Mouse (Mus musculus) cerebellum, adult 8-10 months (tissue): Measurements from ENCODE around the gene Fam209.
A peak's percentile ranks its signal among the peaks of the same experiment; 100 is the strongest.

Experiments used
- DNase-seq: peaks from one replicate; pipeline ENCODE4 v3.0.0; 2022

The Fam209 gene

DNA sequence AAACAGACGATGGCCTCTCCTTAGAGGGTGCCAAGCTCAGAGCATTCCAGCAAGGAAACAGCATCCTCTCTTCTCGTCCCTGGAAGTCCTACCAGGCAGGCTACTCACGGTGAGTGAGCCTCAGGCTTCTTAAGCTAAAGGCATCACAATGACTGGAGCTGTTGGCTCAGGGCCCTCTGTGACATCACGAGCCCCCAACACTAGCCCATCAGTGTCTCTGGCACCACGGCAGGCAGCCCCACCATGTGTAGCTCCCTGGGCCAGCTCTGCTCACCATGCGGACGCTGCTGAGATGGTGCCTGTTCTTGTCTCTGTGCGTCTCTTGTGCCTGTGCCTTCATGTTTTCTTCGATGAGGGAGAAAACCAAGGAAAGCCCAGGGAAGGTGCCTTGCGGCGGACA is at the start of gene Fam209:
TSS of gene Fam209 (plus strand) at position 203 of the 400 bp plus-strand sequence.
- DNase-seq = no peak

DNA sequence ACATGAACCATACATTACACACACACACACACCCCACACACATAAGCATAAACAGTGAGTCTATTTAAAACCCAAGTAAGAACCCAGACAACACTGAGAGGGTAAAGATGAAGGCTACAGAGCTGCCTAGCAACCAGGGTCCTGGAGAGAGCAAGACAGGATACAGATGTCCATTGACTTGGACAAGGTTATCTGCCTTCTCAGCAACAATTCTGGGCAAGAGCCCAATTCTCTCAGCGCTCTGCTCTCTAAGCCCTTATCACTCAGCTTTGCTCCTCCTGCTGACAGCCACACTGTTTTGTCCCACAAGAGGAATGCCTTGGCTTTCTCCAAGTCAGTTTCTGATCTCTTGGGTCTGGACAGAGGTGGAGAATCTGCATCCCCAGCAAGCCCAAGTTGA is 41.7 kb upstream of the Fam209 start:
- DNase-seq = no peak

DNA sequence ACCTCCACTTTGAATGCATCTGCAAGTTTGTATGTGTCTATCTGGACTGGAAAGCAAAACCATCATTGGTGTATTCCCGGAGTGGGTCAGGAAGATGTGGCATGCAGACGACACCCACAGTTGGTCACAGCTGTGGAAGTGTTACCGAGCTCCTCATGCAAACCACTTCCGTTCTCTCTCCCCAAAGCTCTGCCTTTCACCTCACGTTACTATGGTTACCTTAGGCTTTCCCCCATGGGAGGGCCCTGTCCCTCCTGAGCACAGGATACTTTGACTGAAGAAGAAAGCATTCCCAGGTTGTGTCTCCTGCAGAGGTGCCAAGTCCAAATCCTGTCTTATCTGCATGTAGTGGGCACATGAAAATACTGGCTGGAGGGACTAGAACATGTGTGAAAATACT is 38.6 kb upstream of the Fam209 start:
- DNase-seq = no peak

DNA sequence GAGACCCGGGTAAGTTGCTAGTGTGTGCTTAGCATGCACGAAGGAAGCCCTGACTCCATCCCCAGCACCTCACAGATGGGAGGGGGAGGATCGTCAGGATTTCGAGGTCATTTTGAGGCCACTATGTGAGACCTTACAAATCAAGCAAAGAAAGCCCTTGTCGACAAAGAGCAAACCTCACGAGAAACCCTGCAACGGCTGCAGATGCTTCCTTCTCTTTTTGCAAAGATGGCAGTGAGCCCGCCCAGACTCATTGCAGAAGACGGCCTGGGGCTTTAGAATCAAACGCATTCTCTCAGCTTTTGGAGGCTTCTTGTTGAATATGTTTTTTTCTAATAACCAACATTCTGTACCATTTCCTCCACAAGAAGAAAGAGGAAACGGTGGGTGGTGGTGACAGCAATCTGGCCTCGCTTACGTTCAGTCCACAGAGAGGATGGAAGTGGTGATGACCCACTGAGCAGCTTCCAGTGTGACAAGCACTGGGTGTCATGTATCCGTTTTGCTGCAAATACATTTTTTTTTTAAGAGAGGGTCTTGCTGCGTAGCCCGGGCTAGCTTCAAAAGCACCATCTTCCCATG is 34.9 kb upstream of the Fam209 start:
- DNase-seq = no peak

DNA sequence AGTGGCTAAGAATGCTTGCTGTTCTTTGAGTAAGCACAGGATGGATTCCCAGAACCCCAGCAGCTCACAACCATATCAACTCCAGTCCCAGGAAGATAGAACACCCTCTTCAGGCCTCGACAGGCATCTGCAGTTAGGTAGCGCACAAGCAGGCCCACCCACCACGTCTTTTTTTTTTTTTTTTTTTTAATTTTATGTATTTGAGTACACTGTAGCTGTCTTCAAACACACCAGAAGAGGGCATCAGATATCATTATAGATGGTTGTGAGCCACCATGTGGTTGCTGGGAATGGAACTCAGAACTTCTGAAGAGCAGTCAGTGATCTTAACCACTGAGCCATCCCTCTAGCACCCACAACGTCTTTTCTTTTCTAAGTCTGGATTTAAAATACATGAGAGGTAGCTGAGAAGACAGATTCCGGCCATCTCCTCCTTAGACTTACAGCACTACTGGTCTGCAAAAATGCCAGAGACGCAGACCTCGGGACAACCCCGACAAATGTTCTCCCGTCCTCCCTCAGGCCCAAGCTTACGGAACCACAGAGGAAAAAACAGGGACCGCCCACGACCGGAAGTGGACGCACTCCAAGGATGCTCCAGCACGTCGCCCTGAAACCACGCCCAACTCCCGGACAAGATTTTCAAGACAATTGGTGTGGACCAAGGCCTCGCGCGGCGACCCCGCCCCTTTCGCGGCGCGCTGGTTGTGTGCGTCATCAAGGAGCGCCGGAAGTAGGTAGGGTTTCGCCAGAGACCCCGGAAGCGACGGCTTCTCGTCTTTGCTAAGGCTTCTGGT is 32.3 kb upstream of the Fam209 start, which contains the start of gene Rtf2:
TSS of gene Rtf2 (plus strand) at position 714 of the 797 bp plus-strand sequence.
- DNase-seq = peak; percentile 99

DNA sequence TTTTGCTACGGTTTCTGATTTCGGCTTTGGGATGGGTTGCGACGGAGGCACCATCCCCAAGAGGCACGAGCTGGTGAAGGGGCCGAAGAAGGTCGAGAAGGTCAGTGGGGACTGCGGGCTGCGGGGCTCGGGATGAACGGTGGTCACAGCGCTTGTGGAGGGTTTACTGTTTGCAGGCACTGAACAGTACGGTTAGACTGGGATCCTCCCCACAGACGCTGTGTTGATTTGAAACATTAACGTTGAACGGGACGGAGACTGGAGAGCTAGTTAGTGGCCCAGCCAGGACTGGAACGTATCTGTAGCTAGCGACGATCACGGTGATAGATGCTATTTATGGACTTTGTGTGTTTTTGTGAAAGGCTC is 31.7 kb upstream of the Fam209 start:
- no peak for DNase-seq

DNA sequence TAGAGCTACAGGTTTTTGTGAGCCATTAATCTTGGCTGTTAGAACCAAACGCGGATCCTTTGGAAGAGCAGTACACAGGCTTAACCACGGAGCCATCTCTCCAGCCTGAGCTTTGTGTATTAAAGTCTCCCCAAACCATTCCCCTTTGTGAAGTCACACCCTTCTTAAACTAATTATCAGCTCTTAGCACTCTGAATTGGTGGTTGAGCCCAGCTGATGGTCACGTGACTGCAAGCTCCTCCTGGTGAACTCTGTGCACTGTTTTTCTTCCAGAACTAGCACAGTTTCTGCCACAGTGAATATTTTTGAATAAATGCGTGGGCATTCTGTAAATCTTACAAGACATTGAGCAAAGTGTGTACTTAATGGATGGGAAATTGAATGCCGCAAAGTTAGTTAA is 31.1 kb upstream of the Fam209 start:
- DNase-seq = no peak

DNA sequence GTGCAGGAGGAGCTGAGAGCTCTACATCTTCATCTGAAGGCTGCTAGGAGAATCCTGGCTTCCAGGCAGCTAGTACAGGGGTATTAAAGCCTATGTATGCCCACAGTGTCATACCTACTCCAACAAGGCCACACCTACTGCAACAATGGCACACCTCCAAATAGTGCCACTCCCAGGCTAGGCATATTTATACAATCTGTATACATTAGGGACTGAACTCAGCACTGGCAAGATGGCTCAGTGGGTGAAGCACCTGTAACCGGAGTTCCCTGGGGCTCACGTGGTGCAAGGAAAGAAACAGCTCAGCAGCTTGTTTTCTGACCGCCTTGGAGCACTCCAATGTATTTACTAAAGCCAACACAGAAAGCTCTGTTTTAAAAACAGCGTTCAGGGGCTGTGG is 26.7 kb upstream of the Fam209 start:
- DNase-seq = no peak

DNA sequence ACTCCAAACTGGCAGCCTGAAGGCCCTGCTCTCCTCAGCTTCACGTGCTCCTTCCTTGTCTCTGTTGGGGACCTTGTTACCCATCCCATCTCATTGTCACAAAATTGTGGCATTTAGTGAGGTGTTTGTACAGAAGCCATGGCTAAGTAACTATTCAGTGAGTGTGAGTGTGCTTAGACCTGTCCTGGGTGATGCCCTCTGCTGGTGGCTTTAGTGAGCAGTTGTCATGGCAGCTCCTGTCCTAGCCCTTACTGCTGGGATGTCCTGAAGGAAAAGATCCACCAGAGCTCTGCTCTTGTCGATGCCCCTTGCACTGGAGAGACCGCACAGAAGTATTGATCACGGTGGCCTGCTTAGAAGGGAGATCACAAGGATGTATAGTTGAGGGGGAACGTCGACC is 25.0 kb upstream of the Fam209 start:
- DNase-seq = no peak

DNA sequence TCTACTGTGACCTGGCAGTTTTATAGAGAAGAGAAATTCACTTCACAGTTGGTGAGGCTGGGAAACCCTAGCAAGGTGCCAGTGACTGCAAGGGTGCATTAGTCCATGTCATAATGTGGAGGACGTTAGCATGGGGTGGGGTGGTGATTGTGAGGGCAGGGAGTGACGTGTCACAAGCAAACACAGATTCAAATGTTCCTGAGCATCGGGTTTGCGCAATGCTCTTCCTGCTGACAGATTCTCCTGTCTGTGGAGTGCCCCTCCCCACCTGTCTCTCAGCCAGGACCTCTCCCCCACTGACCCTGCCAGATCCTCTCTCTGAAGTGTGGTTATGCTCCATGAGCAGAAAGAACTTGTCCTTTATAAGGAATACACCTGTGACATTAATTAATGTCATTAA is 24.0 kb upstream of the Fam209 start:
- DNase-seq = no peak

DNA sequence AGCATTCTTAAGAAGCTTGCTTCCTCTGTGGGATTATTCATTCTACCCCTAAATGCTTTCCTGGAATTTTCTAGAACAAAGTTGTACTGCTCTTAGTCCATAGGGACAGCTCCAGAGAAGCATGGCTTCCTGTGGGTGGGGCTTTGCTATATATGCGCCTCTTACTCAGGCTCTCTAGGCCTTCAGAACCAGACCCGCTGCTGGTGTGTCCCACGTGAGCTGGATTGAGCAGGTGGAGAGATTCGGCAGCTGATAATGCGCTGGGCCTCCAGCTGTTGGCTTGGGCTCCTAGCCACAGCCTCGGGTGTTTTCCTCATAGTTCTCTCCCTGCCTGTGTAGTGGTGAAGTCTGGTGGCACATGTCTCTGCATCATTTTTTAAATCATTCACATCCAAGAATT is 21.7 kb upstream of the Fam209 start:
- DNase-seq = no peak

DNA sequence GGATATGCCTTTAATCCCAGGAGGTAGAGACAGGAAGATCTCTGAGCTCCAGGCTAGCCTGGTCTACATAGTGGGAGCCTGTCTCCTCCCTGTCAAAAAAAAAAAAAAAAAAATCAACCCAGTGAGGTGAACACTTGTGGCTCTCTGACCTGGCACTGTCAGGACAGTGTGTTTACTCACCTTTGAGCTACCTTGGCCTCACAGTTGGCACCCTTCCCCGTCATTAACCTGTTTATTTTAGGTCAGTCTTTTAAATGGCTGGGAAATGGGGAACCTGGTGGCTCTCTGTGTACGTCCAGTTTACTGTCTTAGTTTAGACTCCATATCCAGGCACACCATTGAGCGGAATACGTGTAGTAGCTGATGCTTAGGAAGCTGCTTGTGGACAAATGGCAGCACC is 20.3 kb upstream of the Fam209 start:
- DNase-seq = no peak

DNA sequence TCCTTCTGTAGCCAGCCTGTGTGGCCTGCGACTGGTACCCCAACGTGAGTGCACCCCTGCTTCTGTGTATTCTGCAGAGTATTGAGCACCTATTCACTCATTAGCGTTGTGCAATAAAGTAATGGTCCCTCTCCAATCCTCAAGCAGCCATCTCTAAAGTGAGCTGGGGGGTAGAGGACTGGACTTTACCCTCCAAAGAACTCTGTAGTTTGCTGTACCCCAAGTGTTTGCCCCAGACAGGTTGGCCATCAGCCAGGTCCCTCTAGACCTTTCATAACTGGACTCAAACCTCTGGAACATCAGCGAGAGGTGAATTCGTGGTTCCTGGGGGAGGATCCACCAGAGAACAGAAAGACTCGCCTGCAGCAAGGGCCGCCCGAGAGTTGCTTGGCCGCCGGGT is 19.9 kb upstream of the Fam209 start:
- DNase-seq = no peak

DNA sequence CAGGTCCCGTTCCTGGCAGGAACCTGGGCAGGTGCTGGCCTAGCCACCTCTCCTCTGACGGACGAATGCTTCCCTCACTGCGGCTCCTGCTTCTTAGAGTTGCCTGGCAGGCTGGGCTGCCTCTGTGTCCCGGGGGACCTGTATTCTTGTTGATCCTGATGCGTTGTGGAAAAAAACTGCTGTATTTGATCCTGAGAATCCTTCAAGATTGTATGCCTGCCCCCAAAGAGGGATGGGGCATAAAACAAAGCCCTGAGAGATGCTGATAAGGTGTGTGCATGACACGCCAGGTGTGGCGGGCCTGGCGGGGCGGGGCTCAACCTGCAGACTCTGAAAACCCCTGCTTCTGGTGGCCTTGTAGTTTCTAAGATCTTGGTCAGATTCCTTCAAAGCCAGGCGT is 13.8 kb upstream of the Fam209 start, which contains the start of gene Gcnt7:
TSS of gene Gcnt7 (minus strand) at position 101 of the 400 bp plus-strand sequence.
- no peak for DNase-seq

DNA sequence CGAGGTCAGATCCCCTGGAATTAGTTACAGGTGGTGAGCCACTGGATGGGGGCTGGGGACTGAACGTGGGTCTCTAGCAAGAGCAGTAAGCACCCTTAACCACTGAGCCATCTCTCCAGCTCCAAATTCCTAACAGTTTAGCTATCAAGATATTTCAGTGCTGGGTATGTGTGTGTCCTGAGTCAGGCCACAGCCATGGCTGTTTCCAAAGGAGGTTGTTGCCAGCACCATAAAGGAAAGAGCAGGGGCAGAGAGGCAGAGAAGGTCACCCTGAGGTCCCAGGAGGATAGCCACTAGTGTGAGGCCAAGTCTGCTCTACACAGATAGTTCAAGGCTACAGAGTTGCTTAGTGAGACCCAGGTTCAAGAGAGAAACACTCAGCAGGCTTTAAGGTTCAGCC is 11.7 kb upstream of the Fam209 start:
- no peak for DNase-seq

DNA sequence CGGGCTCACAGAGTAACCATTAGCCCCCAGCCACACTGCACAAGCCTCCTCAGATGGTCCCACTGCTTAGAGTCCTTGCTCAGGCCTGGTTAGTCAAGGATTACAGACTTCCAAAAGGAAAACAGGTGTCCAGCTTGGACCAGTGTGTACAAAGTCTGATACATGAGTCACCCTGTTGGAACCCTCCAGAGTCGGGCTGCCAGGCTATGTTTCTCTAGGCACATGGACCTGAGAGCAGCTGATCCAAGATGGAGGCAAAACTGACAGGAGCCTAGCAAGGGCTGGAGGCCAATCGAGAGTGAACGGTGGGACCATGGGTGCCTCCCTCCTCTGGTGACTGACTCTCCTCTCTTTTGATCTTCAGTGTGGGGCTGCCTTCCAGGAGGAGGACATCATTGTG is 9.5 kb upstream of the Fam209 start:
- DNase-seq = no peak

DNA sequence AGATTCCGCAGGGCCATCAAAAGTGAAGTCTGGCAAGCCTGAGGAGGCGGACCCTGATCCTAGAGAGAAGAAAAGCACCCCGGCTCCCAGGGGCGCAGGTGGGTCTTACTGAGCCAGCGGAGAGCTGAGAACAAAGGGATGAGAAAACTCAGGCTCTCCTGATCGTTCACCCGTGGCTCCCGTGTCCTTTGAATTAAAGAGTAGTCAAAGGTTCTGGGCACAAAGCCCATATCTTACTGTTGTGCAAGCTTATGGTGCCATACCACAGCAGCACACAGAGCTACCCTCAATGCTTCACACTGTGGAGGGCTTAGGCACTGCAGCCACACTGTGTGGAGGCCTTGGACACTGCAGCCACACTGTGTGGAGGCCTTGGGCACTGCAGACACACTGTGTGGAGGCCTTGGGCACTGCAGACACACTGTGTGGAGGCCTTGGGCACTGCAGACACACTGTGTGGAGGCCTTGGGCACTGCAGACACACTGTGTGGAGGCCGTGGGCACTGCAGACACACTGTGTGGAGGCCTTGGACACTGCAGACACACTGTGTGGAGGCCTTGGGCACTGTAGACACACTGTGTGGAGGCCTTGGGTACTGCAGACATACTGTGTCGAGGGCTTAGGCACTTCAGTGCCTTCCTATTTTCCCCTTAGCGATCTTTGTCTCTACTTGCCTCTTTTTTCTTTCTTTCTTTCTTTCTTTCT is 5.7 kb upstream of the Fam209 start:
- DNase-seq = no peak

DNA sequence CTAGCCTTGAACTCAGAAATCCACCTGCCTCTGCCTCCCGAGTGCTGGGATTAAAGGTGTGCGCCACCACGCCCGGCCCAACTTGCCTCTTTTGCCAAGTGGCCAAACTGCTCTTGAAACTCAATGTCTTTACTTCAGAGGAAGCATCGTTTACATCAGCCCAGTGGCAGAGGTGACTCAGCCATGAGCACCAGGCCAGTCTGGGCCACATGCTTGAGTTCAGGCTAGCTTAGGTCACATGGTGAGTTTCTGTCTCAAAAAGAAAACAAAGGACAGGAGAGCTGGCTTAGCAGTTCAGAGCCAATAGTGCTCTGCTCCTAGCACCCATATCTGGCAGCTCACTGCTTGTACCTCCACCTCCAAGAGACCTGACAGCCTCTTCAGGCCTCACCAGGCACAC is 5.1 kb upstream of the Fam209 start:
- no peak for DNase-seq

DNA sequence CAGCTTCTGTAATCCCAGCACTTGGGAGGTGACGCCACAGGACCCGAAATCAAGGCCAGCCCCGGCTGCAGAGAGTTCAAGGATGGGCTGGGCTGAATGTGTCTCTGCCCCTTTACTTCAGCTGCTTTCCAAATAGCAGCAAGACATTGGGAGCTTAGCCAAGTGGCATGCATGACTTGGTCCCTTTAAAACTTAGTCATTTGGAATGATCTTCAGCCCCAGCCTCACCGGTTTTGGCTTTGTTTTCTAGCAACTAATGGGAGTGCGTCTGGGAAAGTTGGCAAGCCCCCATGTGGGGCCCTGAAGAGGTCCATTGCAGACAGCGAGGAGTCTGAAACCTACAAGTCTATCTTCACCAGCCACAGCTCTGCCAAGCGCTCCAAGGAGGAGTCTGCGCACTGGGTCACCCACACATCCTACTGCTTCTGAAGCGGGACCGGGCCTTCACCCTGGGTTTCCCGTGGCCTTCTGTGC is 3.9 kb upstream of the Fam209 start:
- no peak for DNase-seq

DNA sequence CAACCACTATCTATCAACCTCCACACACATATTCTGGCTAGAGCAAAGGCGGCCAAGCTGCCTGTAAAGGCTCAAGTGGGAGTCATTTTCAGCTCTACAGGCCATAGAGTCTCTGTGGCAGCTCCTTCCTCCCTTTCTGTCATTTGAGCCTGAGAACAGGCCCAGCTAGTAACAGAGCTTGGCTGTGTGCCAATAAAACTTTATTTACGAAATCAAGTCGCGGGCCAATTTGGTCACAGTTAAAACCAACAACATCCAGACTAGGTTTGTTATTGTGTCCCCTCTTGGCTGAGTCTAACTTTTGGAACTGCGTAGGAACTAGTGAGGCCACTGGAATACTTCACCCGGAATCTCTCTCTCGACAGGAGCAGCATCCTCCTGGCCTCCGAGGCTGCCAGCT is 1.3 kb downstream of the Fam209 start:
- no peak for DNase-seq

DNA sequence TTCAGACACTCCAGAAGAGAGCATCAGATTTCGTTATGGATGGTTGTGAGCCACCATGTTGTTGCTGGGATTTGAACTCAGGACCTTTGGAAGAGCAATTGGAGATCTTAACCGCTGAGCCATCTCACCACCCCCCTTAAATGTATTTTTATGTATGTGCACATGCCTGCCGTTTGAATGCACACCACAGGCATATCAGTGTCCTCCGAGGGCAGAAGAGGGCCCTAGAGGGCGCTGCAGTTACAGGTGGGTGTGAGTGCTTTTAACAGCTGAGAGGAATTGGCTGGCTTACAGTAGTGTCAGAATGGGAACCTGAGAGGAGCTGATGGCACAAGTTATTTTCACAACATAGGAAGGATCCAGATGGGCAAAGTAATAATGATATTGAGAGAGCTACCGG is 2.6 kb downstream of the Fam209 start:
- no peak for DNase-seq

DNA sequence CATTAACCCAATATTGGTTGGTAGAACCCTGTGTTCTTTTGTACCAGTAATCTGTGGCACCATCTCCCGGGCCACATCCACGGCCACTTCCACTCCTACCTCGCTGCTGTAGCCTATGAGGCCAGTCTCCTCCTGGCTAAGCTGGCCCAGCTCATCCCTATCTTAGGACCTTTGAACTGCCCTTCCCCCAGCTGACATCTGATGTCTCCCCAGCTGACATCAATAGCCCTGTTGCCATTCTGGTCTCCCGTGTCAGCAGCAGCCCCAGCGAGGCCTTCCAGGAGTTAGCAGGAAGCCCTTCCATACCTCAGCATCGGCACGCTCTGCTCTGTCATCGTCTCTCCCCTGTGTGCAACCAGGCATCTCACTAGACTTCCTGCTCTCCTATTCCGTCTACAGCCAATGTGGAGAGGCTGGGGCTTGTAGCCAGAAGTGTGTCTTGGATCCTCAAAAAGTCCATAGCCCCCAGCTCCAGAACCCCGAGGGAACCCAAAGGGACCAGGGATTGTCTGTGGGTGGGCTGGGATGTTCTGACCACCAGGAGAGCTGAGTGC is 4.5 kb downstream of the Fam209 start:
- no peak for DNase-seq

DNA sequence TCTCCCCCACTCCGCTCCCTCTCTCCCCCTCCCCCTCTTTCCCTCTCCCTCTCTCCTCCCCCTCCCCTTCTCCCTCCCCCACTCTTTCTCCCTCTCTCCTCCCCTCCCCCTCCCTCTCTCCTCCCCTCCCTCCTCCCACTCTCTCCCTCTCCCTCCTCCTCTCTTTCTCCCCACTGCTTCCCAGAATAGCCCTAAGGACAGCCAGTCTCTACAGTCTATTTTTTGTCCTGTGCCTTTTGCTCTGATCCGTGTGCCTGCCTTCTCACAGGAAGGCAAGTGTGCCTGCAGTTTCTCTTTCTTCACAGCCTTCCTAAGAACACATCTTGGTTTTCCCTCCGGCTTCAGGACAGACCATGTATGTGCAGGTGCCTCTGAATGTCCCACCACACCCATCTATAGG is 5.0 kb downstream of the Fam209 start:
- DNase-seq = no peak

DNA sequence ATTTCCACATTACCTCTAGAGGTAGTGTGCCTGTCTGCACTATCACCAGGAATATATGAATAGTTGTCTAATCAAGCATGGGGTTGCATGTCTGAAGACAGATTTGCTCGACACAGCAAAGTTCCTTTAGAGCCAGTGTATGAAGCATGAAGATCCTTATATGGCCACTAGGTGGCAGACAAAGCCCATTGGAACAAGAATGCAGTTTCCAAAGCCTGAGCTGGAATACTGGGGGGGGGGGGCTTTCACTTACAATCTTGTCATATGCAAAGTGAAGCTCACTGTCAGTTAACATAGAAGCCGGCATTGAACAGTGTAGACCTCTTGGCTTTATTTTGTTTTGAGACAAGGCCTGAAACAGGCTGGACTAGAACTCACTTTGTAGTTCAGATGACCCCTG is 5.5 kb downstream of the Fam209 start:
- peak; percentile 20 for DNase-seq
